Mouse (Mus musculus) urinary bladder, adult 2 months (tissue): ENCODE data around the gene Trim6. TPM values are rescaled to one million over a fixed set of nuclear protein-coding genes. Genes with fewer than 3 reads are reported as not detected.

Source experiments
- polyA plus RNA-seq: library from polyadenylated mRNA; depleted of rRNA; stranded (reverse); fragments of >200 nt; gene quantifications from 2 replicates; pipeline ENCODE4 v1.2.3, GENCODE M21; 2012; rRNA removed

Gene Trim6
- polyA plus RNA-seq, 1 experiment: 0.98 TPM

Other genes with a start within 250 kb of the Trim6 start
- not detected in 2 replicates for gene Olfr635, start 247.6 kb upstream of the Trim6 start, polyA plus RNA-seq
- not detected in 2 replicates for gene Olfr638, start 220.0 kb upstream of the Trim6 start, polyA plus RNA-seq
- gene Olfr639, start 201.5 kb upstream of the Trim6 start, polyA plus RNA-seq: not detected in 2 replicates
- gene Olfr640, start 193.2 kb upstream of the Trim6 start, polyA plus RNA-seq: not detected in 2 replicates
- gene Olfr641, start 183.3 kb upstream of the Trim6 start, polyA plus RNA-seq: not detected in 2 replicates
- not detected in 2 replicates for gene Olfr642, start 166.1 kb upstream of the Trim6 start, polyA plus RNA-seq
- not detected in 2 replicates for gene 4930516K23Rik, start 157.3 kb upstream of the Trim6 start, polyA plus RNA-seq
- gene Olfr644, start 146.9 kb upstream of the Trim6 start, polyA plus RNA-seq: not detected in 2 replicates
- not detected in 2 replicates for gene Olfr645, start 133.3 kb upstream of the Trim6 start, polyA plus RNA-seq
- gene Olfr646, start 113.9 kb upstream of the Trim6 start, polyA plus RNA-seq: not detected in 2 replicates
- gene Ubqln5, start 89.0 kb upstream of the Trim6 start, polyA plus RNA-seq: not detected in 2 replicates
- not detected in 2 replicates for gene Olfr643, start 81.4 kb upstream of the Trim6 start, polyA plus RNA-seq
- not detected in 2 replicates for gene Ubqln3, start 75.5 kb upstream of the Trim6 start, polyA plus RNA-seq
- gene Ubqlnl, start 68.2 kb upstream of the Trim6 start, polyA plus RNA-seq: not detected in 2 replicates
- not detected in 2 replicates for gene Olfm5, start 54.0 kb upstream of the Trim6 start, polyA plus RNA-seq
- 0.03 and 0.07 TPM in 2 replicates for gene Olfr648, start 35.4 kb upstream of the Trim6 start, polyA plus RNA-seq
- gene Olfr649, start 22.8 kb upstream of the Trim6 start, polyA plus RNA-seq: not detected in 2 replicates
- 16.2 and 16.7 TPM in 2 replicates for gene Trim34a, start 25.7 kb downstream of the Trim6 start, polyA plus RNA-seq
- gene Trim5, start 69.3 kb downstream of the Trim6 start, polyA plus RNA-seq: 2.7 TPM in 2 replicates
- gene Trim12a, start 96.7 kb downstream of the Trim6 start, polyA plus RNA-seq: 20.1 and 25.7 TPM in 2 replicates
- 0.37 and 0.48 TPM in 2 replicates for gene Trim34b, start 110.7 kb downstream of the Trim6 start, polyA plus RNA-seq
- gene Trim12c, start 134.6 kb downstream of the Trim6 start, polyA plus RNA-seq: 11.9 and 14.2 TPM in 2 replicates
- 0.29 and 0.32 TPM in 2 replicates for gene Trim30b, start 151.1 kb downstream of the Trim6 start, polyA plus RNA-seq
- gene Trim30c, start 182.0 kb downstream of the Trim6 start, polyA plus RNA-seq: 0.29 and 0.34 TPM in 2 replicates
- 11.3 and 12.1 TPM in 2 replicates for gene Trim30a, start 246.4 kb downstream of the Trim6 start, polyA plus RNA-seq